Mouse (Mus musculus): ENCODE measurements around the gene Chst8.

- TF ChIP-seq CTCF (IDR thresholded peaks at IDR 0.05; ENCODE audit: borderline replicate concordance, insufficient read depth, low read length) = no peak
- no peak for TF ChIP-seq POLR2A (IDR thresholded peaks at IDR 0.05; ENCODE audit: low read depth, low read length)
Observed at GRCm38 (mm10) chr7:34773309-34773708, 39.2 kb downstream of the Chst8 start.

All from embryonic fibroblast, embryonic 13.5 days (primary cell).